Mouse (Mus musculus) brain, embryonic 14.5 days (tissue): Measurements from ENCODE around the gene Pgam5.

Experiments
- CTCF ChIP-seq: fragments of 200-500 bp; IDR thresholded peaks from 2 replicates; pipeline ENCODE4 v1.5.1; 2012; ENCODE audit warnings: inconsistent platforms, mild to moderate bottlenecking, moderate library complexity, borderline replicate concordance; ENCODE audit not compliant: insufficient read depth, insufficient read length; ENCODE audit errors: extremely low read depth
- POLR2A ChIP-seq: fragments of 200-500 bp; IDR thresholded peaks from 2 replicates; pipeline ENCODE4 v1.6.1; 2012; ENCODE audit warnings: mild to moderate bottlenecking, inconsistent platforms, borderline replicate concordance; ENCODE audit not compliant: poor library complexity, insufficient read depth, insufficient read length, severe bottlenecking; ENCODE audit errors: extremely low read depth

DNA sequence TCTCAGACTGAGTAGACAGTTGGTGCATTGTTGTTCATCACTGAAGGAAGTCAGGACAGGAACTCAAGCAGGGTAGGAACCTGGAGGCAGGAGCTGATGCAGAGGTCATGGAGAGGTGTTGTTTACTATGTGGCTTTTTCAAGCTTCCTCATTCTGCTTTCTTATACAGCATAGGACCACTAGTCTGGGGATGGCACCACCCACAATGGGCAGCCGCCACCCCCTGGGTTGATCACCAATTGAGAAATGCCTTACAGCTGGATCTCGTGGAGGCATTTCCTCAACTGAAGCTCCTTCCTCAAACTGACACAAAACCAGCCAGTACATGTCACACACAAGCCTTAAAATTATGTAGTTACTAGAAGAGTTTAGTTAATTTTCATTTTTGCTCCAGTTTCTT lies 58.4 kb downstream of the Pgam5 start:
- no peak for TF ChIP-seq POLR2A
- TF ChIP-seq CTCF, result no peak
